Mouse (Mus musculus) 416B (cell line): Measurements from ENCODE around the gene Coro2b.

Experiments used
- DNase-seq: peaks from one replicate; pipeline ENCODE4 v3.0.0; 2011; ENCODE audit warnings: low read depth

Coro2b gene

GRCm38 (mm10) chr9:62539251-62539711 is 2.4 kb upstream of the Coro2b start:
- DNase-seq = no peak

- DNase-seq = no peak
Observed at GRCm38 (mm10) chr9:62537941-62538340, 1.1 kb upstream of the Coro2b start.

- DNase-seq = no peak
Observed at GRCm38 (mm10) chr9:62536119-62536654, 657 bp downstream of the Coro2b start.

GRCm38 (mm10) chr9:62535566-62535965 is 1.3 kb downstream of the Coro2b start:
- no peak for DNase-seq

GRCm38 (mm10) chr9:62534691-62535090 is 2.2 kb downstream of the Coro2b start:
- DNase-seq = no peak

GRCm38 (mm10) chr9:62534158-62534557 is 2.7 kb downstream of the Coro2b start:
- DNase-seq = no peak

GRCm38 (mm10) chr9:62532876-62533275 is 4.0 kb downstream of the Coro2b start:
- DNase-seq = no peak

GRCm38 (mm10) chr9:62531459-62532275 is 5.2 kb downstream of the Coro2b start:
- DNase-seq = no peak

GRCm38 (mm10) chr9:62528527-62528926 is 8.3 kb downstream of the Coro2b start:
- no peak for DNase-seq

- DNase-seq = no peak
Observed at GRCm38 (mm10) chr9:62526858-62527257, 10.0 kb downstream of the Coro2b start.

GRCm38 (mm10) chr9:62526451-62526850 is 10.4 kb downstream of the Coro2b start:
- DNase-seq = no peak

- no peak for DNase-seq
Observed at GRCm38 (mm10) chr9:62524761-62525308, 12.0 kb downstream of the Coro2b start.

- no peak for DNase-seq
Observed at GRCm38 (mm10) chr9:62522791-62523471, 13.9 kb downstream of the Coro2b start.

GRCm38 (mm10) chr9:62522211-62522610 is 14.6 kb downstream of the Coro2b start:
- no peak for DNase-seq

GRCm38 (mm10) chr9:62521541-62521940 is 15.3 kb downstream of the Coro2b start:
- DNase-seq = no peak

GRCm38 (mm10) chr9:62520933-62521332 is 15.9 kb downstream of the Coro2b start:
- no peak for DNase-seq

- DNase-seq = no peak
Observed at GRCm38 (mm10) chr9:62519787-62520503, 16.9 kb downstream of the Coro2b start.

- DNase-seq = no peak
Observed at GRCm38 (mm10) chr9:62519334-62519733, 17.5 kb downstream of the Coro2b start.

- DNase-seq = no peak
Observed at GRCm38 (mm10) chr9:62518572-62518971, 18.3 kb downstream of the Coro2b start.

- DNase-seq = no peak
Observed at GRCm38 (mm10) chr9:62517112-62517957, 19.5 kb downstream of the Coro2b start.

- DNase-seq = no peak
Observed at GRCm38 (mm10) chr9:62515138-62515537, 21.7 kb downstream of the Coro2b start.
